Comparison of ENCODE assay signal across 12 mouse cellular contexts in genomic region chr17:74732872-74733271, GRCm38 (mm10). TPM values are rescaled to one million over a fixed set of nuclear protein-coding genes. Genes with fewer than 3 reads are reported as not detected.
DNase-seq lines count a peak whose midpoint lies in the region; ATAC-seq lines count a peak whose summit lies in the region.
"Had no signal": no experiment of that assay in that cellular context is flagged by ENCODE, and none has a peak within 500 bp of the region (broad histone marks: within the 10 kb centered on the region; RNA-seq: fewer than 3 reads in every experiment).

No protein-coding gene starts in this region.

- no peak overlapping the region for H3K4me3 ChIP-seq in forebrain, embryonic 14.5 days (ENCODE audit: low read depth, low read length)
- H3K4me3 ChIP-seq in forebrain, embryonic 10.5 days: no peak overlapping the region
- H3K4me3 ChIP-seq: erythroblast, embryonic 14.5 days; hindbrain, embryonic 15.5 days; limb, embryonic 15.5 days; midbrain, embryonic 12.5 days had no signal

- H3K36me3 ChIP-seq in forebrain, embryonic 14.5 days (ENCODE audit: control insufficient read depth, insufficient read depth, low read length): peaks cover 6% of the 10 kb centered on the region
- peaks cover 14% of the 10 kb centered on the region for H3K36me3 ChIP-seq in forebrain, embryonic 10.5 days (replicated peaks)

- DNase-seq in forebrain, embryonic 14.5 days (ENCODE audit: low spot score): peak; percentile 24
- no peak for DNase-seq in forebrain, embryonic 10.5 days (ENCODE audit: extremely low spot score, low spot score)
- peak; percentile 17 for DNase-seq in lung, postnatal 36 days
- DNase-seq in lung, postnatal 25 days (ENCODE audit: low spot score): no peak
- peak; percentile 19 for DNase-seq in c-Kit-positive CD71-positive TER-119-positive erythroid progenitor cells, embryonic 14.5 days (ENCODE audit: low spot score)
- DNase-seq in retina, postnatal 1 day: peak; percentile 34
- DNase-seq in adrenal gland, adult 18-20 months (ENCODE audit: low spot score in 2 of 2): no peak
- DNase-seq in right cerebral cortex, postnatal 14 days: no peak

- no peaks in the 10 kb centered on the region for H3K4me1 ChIP-seq in forebrain, embryonic 14.5 days (ENCODE audit: control insufficient read depth, insufficient read depth, low read length)
- H3K4me1 ChIP-seq in forebrain, embryonic 10.5 days: no peaks in the 10 kb centered on the region
- H3K4me1 ChIP-seq: hindbrain, embryonic 15.5 days; limb, embryonic 15.5 days; midbrain, embryonic 12.5 days had no signal

- H3K9me3 ChIP-seq in forebrain, embryonic 14.5 days (replicated peaks; ENCODE audit: control insufficient read depth, low read length): no peaks in the 10 kb centered on the region
- H3K9me3 ChIP-seq in forebrain, embryonic 10.5 days: no peaks in the 10 kb centered on the region
- H3K9me3 ChIP-seq: hindbrain, embryonic 15.5 days; limb, embryonic 15.5 days; midbrain, embryonic 12.5 days had no signal

- H3K9ac ChIP-seq in forebrain, embryonic 14.5 days (ENCODE audit: low read length): no peak overlapping the region
- H3K9ac ChIP-seq: hindbrain, embryonic 15.5 days; limb, embryonic 15.5 days; midbrain, embryonic 12.5 days had no signal

- no peak overlapping the region for H3K4me2 ChIP-seq in forebrain, embryonic 14.5 days (ENCODE audit: low read length)
- H3K4me2 ChIP-seq: hindbrain, embryonic 15.5 days; limb, embryonic 15.5 days; midbrain, embryonic 12.5 days had no signal

- no peak for ATAC-seq in forebrain, embryonic 14.5 days

- H3K27me3 ChIP-seq in forebrain, embryonic 14.5 days (replicated peaks; ENCODE audit: control insufficient read depth, insufficient read depth, low read length): no peaks in the 10 kb centered on the region
- H3K27me3 ChIP-seq in forebrain, embryonic 10.5 days (ENCODE audit: poor library complexity, severe bottlenecking): no peaks in the 10 kb centered on the region
- H3K27me3 ChIP-seq: hindbrain, embryonic 15.5 days; limb, embryonic 15.5 days; midbrain, embryonic 12.5 days had no signal

- no peak overlapping the region for H3K27ac ChIP-seq in forebrain, embryonic 14.5 days (ENCODE audit: low read depth, low read length)
- H3K27ac ChIP-seq in forebrain, embryonic 10.5 days: no peak overlapping the region
- H3K27ac ChIP-seq: hindbrain, embryonic 15.5 days; limb, embryonic 15.5 days; midbrain, embryonic 12.5 days had no signal

RNA-seq across cellular contexts. Expression of gene Ttc27, which starts 15.3 kb away (rescaled TPM):
- polyA plus RNA-seq in forebrain, embryonic 14.5 days (2014; fragmentation: Nextera tagmentation; extraction: Ambion mirVana): 19.7 and 20.7 TPM in 2 replicates
- 29.0 and 30.5 TPM in 2 replicates for polyA plus RNA-seq in forebrain, embryonic 10.5 days (2016; fragmentation: Nextera tagmentation; extraction: Ambion mirVana)
- total RNA-seq in adrenal gland, adult 18-20 months (2021): 10 to 100 TPM; 18.5 to 18.6 TPM

Comparison
In these comparisons a context has a peak if more than half of its experiments do, and no peak if none do; other contexts are left out.
1. DNase-seq: peak in forebrain, embryonic 14.5 days (single experiment), lung, postnatal 36 days (single experiment), c-Kit-positive CD71-positive TER-119-positive erythroid progenitor cells, embryonic 14.5 days (single experiment) and retina, postnatal 1 day (single experiment); none in forebrain, embryonic 10.5 days (single experiment), lung, postnatal 25 days (single experiment), adrenal gland, adult 18-20 months (0 of 2) and right cerebral cortex, postnatal 14 days (single experiment).